Mouse (Mus musculus) C2C12 (cell line): ENCODE measurements at regions not wholly inside any gene's neighbourhood (a gene's known extent, or its start where the extent isn't known, plus 50 kb on each side); places are given as distances from the start of the nearest gene placed in this dataset. TPM values are rescaled to one million over a fixed set of nuclear protein-coding genes. Genes with fewer than 3 reads are reported as not detected.

Experiments used
- H3K27me3 ChIP-seq: one replicate; pipeline ENCODE4 v1.6.1; 2011; ENCODE audit not compliant: control insufficient read depth, insufficient read depth, insufficient read length
- H3K36me3 ChIP-seq: one replicate; pipeline ENCODE4 v1.6.1; 2011; ENCODE audit not compliant: control insufficient read depth, insufficient read depth
- H3K4me3 ChIP-seq: one replicate; pipeline ENCODE4 v1.5.1; 2011; ENCODE audit warnings: mild to moderate bottlenecking, control low read depth; ENCODE audit not compliant: poor library complexity, insufficient read depth, severe bottlenecking
- H3K79me2 ChIP-seq: one replicate; pipeline ENCODE4 v1.6.1; 2011; ENCODE audit not compliant: control insufficient read depth, insufficient read depth
- H3K79me3 ChIP-seq: one replicate; pipeline ENCODE4 v1.6.1; 2011; ENCODE audit warnings: low read depth, control low read depth
- H3ac ChIP-seq: one replicate; pipeline ENCODE3; 2011; ENCODE audit warnings: low read depth; ENCODE audit not compliant: control insufficient read depth, insufficient read length
- CEBPB ChIP-seq: IDR thresholded peaks from one replicate; pipeline ENCODE4 v1.6.1; 2011; ENCODE audit warnings: low read depth, mild to moderate bottlenecking, control low read depth, moderate library complexity
- CTCF ChIP-seq: IDR thresholded peaks from one replicate; pipeline ENCODE4 v1.5.1; 2011; ENCODE audit not compliant: control insufficient read depth, insufficient read depth, insufficient read length
- FOSL1 ChIP-seq: IDR thresholded peaks from one replicate; pipeline ENCODE4 v1.8.0; 2011; ENCODE audit warnings: mild to moderate bottlenecking, low read length; ENCODE audit not compliant: poor library complexity, insufficient read depth, severe bottlenecking
- MAX ChIP-seq: IDR thresholded peaks from one replicate; pipeline ENCODE4 v1.6.1; 2011; ENCODE audit warnings: mild to moderate bottlenecking, control low read depth
- MYOD1 ChIP-seq: IDR thresholded peaks from one replicate; pipeline ENCODE4 v1.6.1; 2011; ENCODE audit warnings: low read depth; ENCODE audit not compliant: control insufficient read depth, insufficient read length
- MYOG ChIP-seq: IDR thresholded peaks from one replicate; pipeline ENCODE4 v1.6.1; 2011; ENCODE audit not compliant: control insufficient read depth, insufficient read length; ENCODE audit errors: extremely low read depth
- USF1 ChIP-seq: IDR thresholded peaks from one replicate; pipeline ENCODE4 v1.6.1; 2011; ENCODE audit warnings: low read depth, mild to moderate bottlenecking, control low read depth, moderate library complexity
- microRNA-seq: library from miRNA; unstranded; fragments of <30 nt; microRNA quantifications from one replicate; pipeline ENCODE4, GENCODE M21; 2019; ENCODE audit warnings: borderline microRNAs expressed

GRCm38 (mm10) chr14:64593564-64593963, 489.5 kb downstream of the Prss52 start:
- H3ac ChIP-seq: no peak overlapping the region
- H3K79me2 ChIP-seq: no peaks in the 10 kb centered on the region
- TF ChIP-seq MYOD1 (no peak), FOSL1 (no peak), USF1 (no peak)
- no peaks in the 10 kb centered on the region for H3K36me3 ChIP-seq
- no peaks in the 10 kb centered on the region for H3K79me3 ChIP-seq
- no peak overlapping the region for H3K4me3 ChIP-seq
- H3K27me3 ChIP-seq: peaks cover 62% of the 10 kb centered on the region

GRCm38 (mm10) chr14:64594021-64594561, 490.0 kb downstream of the Prss52 start:
- H3ac ChIP-seq: no peak overlapping the region
- H3K79me2 ChIP-seq: no peaks in the 10 kb centered on the region
- no peaks in the 10 kb centered on the region for H3K79me3 ChIP-seq
- H3K4me3 ChIP-seq: no peak overlapping the region
- TF ChIP-seq MYOD1: no peak
- TF ChIP-seq FOSL1: no peak
- no peak for TF ChIP-seq CTCF
- no peak for TF ChIP-seq MAX
- no peak for TF ChIP-seq USF1
- H3K27me3 ChIP-seq: peaks cover 57% of the 10 kb centered on the region
- no peaks in the 10 kb centered on the region for H3K36me3 ChIP-seq

GRCm38 (mm10) chr14:64594811-64595522, 490.9 kb downstream of the Prss52 start:
- Histone ChIP-seq H3ac (no peak overlapping the region), H3K79me3 (no peaks in the 10 kb centered on the region), H3K27me3 (peaks cover 56% of the 10 kb centered on the region), H3K36me3 (no peaks in the 10 kb centered on the region), H3K4me3 (no peak overlapping the region), H3K79me2 (no peaks in the 10 kb centered on the region)
- TF ChIP-seq MYOD1 (no peak), FOSL1 (no peak)

- Histone ChIP-seq H3ac (no peak overlapping the region), H3K4me3 (no peak overlapping the region), H3K27me3 (peaks cover 52% of the 10 kb centered on the region), H3K36me3 (no peaks in the 10 kb centered on the region), H3K79me2 (no peaks in the 10 kb centered on the region), H3K79me3 (no peaks in the 10 kb centered on the region)
- TF ChIP-seq MYOG (no peak), MYOD1 (no peak), USF1 (no peak), CTCF (no peak), FOSL1 (no peak), CEBPB (no peak), MAX (no peak)
Observed at GRCm38 (mm10) chr14:64595523-64595889, 491.4 kb downstream of the Prss52 start.

- Histone ChIP-seq H3K4me3 (no peak overlapping the region), H3K79me2 (no peaks in the 10 kb centered on the region), H3K36me3 (no peaks in the 10 kb centered on the region), H3K27me3 (peaks cover 48% of the 10 kb centered on the region), H3ac (no peak overlapping the region), H3K79me3 (no peaks in the 10 kb centered on the region)
- TF ChIP-seq MYOG (no peak), USF1 (no peak)
Observed at GRCm38 (mm10) chr14:64595891-64596290, 491.8 kb downstream of the Prss52 start.

- no peak overlapping the region for H3K4me3 ChIP-seq
- no peaks in the 10 kb centered on the region for H3K36me3 ChIP-seq
- no peaks in the 10 kb centered on the region for H3K79me2 ChIP-seq
- H3ac ChIP-seq: no peak overlapping the region
- no peaks in the 10 kb centered on the region for H3K79me3 ChIP-seq
- TF ChIP-seq MYOD1: no peak
- TF ChIP-seq CTCF: no peak
- TF ChIP-seq FOSL1: no peak
- TF ChIP-seq MYOG: no peak
- no peak for TF ChIP-seq MAX
- peaks cover 38% of the 10 kb centered on the region for H3K27me3 ChIP-seq
Observed at GRCm38 (mm10) chr14:64597218-64597617, 493.1 kb downstream of the Prss52 start.

Small RNA genes lying in the stretch of these regions (microRNA-seq; reads per million reads assigned to microRNA genes)
- gene Mir124a-1 (not detected), gene Mir3078 (not detected)
